Mouse (Mus musculus): ENCODE measurements around the gene Ccdc186.
"Not testable (repeated sequence)": the region's sequence is repeated elsewhere in the genome, so short reads cannot be mapped to it uniquely, and the experiment has no call there.

The Ccdc186 gene

DNA sequence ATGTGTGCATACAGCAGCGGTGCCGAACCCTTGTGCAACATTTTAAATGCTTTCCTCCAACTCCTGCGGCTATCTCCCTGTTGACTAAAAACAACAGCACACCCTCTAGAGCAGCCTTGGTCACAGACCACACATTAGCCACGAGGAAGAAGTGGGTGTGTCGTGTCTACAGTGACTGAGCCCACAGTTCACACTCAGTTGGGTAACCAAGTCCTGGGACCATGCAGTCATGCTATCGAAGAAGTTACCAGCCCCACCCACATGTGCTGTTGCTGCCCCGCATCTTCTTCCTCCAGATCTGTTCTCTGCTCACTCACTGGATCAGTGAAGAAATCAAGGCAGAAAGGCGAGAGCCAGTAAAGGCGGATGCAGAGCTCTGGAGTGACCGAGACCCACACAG, 65.6 kb downstream of the Ccdc186 start:
- DNase-seq (ENCODE audit: low spot score), result no peak

DNA sequence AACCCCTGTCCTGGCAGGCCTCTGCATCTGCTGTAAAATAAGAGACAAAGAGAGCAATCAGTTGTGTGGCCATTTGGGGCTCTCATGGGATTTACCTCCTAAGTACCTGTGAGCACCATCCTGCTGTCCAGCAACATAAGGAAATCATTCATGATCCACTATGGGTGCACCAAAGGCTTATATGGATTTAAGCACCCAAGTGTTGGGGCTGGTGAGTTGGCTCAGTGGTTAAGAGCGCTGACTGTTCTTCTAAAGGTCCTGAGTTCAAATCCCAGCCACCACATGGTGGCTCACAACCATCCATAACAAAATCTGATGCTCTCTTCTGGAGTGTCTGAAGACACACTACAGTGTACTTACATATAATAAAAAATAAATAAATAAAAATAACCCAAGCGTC, 67.5 kb downstream of the Ccdc186 start:
- DNase-seq (ENCODE audit: low spot score), result not testable (repeated sequence)

DNA sequence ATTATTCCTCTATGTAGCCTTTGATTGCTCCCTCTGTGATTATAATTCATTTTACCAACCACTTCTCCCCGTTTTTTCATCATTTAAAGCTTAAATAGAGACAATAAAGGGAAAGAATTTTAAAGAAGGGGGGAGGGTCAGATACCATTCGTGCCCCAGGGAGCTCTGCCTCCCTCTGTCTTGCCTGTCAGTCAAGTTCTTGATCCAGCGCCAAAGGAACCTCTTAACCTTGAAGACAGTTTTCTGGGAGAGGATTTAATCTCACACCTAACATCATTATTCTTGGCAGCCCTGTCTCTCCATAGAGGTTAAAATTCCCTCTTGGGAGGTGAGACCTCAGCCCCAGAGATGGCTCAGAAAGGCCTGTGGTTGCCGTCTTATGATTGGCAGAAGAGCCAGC, 71.3 kb downstream of the Ccdc186 start:
- DNase-seq (ENCODE audit: low spot score), result no peak

DNA sequence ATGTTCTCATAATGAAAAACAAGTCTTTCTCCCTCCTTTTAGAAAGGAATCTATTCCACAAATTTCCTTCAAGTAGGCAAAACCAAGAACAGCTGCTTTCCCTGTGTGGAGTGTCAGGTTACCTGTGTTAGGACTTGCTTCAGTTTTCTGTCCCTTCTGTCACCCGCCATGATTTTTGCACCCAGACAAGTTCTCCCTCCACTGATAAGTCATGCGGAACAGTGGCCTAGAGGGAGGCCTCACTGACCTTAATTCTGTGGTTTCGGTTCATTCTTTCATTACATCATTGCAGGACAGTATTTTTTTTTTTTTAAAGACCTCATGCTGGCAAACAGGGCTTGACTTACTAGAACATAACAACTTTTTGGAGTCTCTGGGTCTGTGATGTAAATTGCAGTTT, 72.6 kb downstream of the Ccdc186 start:
- DNase-seq (ENCODE audit: low spot score), result no peak

DNA sequence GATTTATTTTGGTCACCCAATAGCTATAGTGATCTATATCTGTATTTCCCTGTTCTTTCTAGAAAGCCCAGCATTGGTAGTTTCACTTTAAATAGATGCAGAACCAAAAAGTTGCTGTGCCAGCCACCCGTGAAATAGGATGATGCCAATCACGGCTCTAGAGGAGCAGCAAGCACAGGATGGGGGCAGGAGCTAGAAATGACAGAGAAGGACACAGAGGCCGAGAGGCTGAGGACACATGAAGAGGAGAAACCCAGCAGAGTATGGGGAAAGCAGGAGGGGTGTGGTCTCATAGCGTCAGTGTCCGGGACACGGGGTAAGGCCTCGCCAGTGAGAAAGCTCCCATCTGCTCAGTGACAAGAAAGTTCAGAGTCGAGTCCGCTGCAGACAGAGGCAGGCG, 74.1 kb downstream of the Ccdc186 start:
- no peak for DNase-seq (ENCODE audit: low spot score)

DNA sequence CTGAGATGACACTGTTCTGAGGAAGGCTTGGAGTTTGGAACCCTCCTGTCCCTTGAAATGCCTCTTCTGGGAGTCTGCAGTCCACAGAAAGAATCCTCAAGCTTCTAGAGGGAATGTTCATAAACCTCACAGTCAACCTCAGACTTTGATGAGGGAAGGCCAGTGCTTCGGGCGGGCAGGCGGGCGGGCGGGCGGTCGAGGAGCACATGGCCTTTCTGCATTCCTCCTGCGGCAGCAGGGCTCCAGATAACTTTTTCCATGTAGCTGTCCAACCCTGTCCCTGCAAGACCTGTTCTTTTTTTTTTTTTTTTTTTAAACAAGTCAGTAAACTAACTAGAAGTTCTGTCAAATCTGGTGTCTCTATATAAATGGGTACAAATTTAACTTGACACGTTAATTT, 75.4 kb downstream of the Ccdc186 start:
- no peak for DNase-seq (ENCODE audit: low spot score)

DNA sequence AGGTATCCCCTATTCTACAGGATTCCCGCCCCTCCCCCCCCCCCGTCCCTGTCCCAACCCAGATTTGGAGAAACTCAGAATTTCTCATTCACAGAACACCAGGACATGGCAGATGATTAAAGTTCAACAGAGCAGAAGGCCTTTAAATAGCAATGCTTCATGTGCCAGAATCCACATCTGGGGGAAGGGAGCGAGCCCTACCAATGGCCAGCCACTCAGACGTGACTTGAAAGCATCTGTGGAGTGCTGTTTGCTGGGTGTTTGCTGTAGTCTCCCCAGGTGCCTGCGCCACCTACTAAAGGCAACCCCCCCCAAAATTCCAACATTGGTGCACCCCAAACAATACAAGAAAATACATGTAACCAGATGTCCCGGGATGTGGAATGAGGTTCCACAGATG, 76.5 kb downstream of the Ccdc186 start:
- no peak for DNase-seq (ENCODE audit: low spot score)

DNA sequence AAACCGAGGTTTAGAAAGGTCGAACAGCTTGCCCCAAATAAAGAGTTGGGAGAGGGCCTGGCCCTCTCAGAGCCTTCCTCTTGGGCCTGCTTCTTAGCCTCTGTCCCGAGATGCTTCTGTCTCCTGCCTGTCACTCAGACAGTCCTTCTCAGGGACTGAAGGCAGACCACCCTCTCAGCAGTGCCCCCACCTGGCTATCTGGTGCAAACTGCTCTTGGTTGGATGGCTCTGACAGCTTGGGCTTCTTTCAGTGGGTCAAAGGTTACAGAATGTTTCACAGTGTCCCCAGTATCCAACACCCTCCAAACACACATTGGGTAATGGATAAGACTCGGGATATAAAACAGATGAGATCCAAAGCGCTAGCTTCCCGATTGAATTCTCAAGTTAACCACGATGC, 76.9 kb downstream of the Ccdc186 start:
- no peak for DNase-seq (ENCODE audit: low spot score)

Data from left cerebral cortex, adult 11 months (tissue).